Mouse (Mus musculus) layer of hippocampus, adult 2 months (tissue): ENCODE measurements at regions not wholly inside any gene's neighbourhood (a gene's known extent, or its start where the extent isn't known, plus 50 kb on each side); places are given as distances from the start of the nearest gene placed in this dataset.

Experiments used
- DNase-seq, 2 experiments: peaks; one replicate each; pipeline ENCODE4 v3.0.0; 2022; ENCODE audit warnings: low spot score in 2 of 2
- H3K27ac ChIP-seq: fragments of 200-600 bp; 2 replicates; pipeline ENCODE4 v1.8.1; 2022
- H3K4me3 ChIP-seq: fragments of 200-600 bp; 2 replicates; pipeline ENCODE4 v1.8.1; 2022; ENCODE audit warnings: mild to moderate bottlenecking
- CTCF ChIP-seq: fragments of 200-600 bp; conservative IDR thresholded peaks from 2 replicates; pipeline ENCODE4 v1.8.1; 2022; ENCODE audit warnings: antibody characterized with exemption, mild to moderate bottlenecking, moderate library complexity

GRCm38 (mm10) chr6:148514645-148515044 is 70.5 kb upstream of the Tmtc1 start:
- TF ChIP-seq CTCF = no peak
- no peak overlapping the region for H3K27ac ChIP-seq
- DNase-seq = no peak
- H3K4me3 ChIP-seq = no peak overlapping the region

DNA sequence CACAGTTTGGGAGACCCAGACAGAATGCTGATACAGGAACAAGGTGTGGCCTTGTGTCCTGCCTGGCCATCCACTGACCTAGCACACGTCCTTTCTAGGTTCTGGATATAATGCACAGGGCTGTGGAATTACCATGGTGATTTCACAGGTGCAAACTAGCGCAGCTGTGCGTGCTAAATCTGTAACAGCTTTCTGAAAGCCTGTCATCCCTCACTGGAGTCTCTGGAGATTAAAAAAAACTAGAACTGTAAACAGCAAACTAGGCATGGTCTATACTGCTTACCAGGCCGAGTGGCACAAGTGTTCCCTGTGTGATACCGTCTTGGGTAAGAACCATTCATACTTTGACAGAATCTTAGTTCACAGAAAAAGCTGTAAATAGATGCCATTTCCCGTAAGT is 69.9 kb upstream of the Tmtc1 start:
- no peak overlapping the region for H3K4me3 ChIP-seq
- no peak for TF ChIP-seq CTCF
- no peak for DNase-seq
- no peak overlapping the region for H3K27ac ChIP-seq

DNA sequence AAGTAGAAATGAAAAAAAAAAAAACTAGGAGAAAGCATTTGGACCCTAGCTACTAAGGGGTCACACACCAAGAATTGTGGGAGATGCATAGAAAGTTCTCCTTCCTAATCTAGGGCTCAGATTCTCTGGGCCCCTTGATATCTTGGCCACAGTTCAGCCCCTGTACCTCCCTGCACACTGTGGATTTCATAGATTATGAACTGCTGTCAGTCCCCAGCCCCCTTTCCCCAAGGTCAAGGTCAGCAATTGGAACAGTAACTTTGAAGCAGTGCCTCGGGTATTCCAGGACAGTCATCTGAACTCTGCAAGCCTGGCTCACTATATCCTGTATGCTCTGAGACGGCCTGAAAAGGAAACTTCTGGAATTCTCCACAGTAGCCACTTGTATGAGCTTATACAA is 68.9 kb upstream of the Tmtc1 start:
- no peak overlapping the region for H3K4me3 ChIP-seq
- no peak for DNase-seq
- no peak for TF ChIP-seq CTCF
- H3K27ac ChIP-seq = no peak overlapping the region

GRCm38 (mm10) chr6:148505325-148505724 is 61.1 kb upstream of the Tmtc1 start:
- no peak for TF ChIP-seq CTCF
- no peak overlapping the region for H3K4me3 ChIP-seq
- peak in 1 of 2 experiments; percentile 7 for DNase-seq
- no peak overlapping the region for H3K27ac ChIP-seq

- TF ChIP-seq CTCF = no peak
- DNase-seq = peak in 1 of 2 experiments; percentile 15
- Histone ChIP-seq H3K27ac (peak overlapping the region; percentile 36; the same call in 1 of the 2 replicates), H3K4me3 (no peak overlapping the region)
Observed at GRCm38 (mm10) chr6:148500251-148501179, 56.3 kb upstream of the Tmtc1 start.
